Mouse (Mus musculus) v-Abl transformed pro-B cells (cell line): ENCODE results near the gene Usp6nl.

Source experiments
- in situ Hi-C, 2 experiments: fragments of 400-800 bp; cut with MboI; formaldehyde crosslinking; loops; one replicate each; pipeline ENCODE4 v1.15.1; 2025; ENCODE audit not compliant: unreplicated experiment in 2 of 2

The Usp6nl gene

GRCm38 (mm10) chr2:6459282-6460047 lies 137.0 kb downstream of the Usp6nl start:
- in situ Hi-C loops = no loop called here

GRCm38 (mm10) chr2:6462306-6462705 lies 139.8 kb downstream of the Usp6nl start:
- in situ Hi-C loops = no loop called here

- in situ Hi-C loops = no loop called here
Observed at GRCm38 (mm10) chr2:6463772-6464661, 141.6 kb downstream of the Usp6nl start.

GRCm38 (mm10) chr2:6466396-6466795 lies 143.9 kb downstream of the Usp6nl start:
- in situ Hi-C loops = no loop called here

GRCm38 (mm10) chr2:6467318-6467717 lies 144.9 kb downstream of the Usp6nl start:
- in situ Hi-C loops = no loop called here

- in situ Hi-C loops = no loop called here
Observed at GRCm38 (mm10) chr2:6469164-6469563, 146.7 kb downstream of the Usp6nl start.

GRCm38 (mm10) chr2:6471110-6471611 lies 148.7 kb downstream of the Usp6nl start:
- in situ Hi-C loops = loop anchor here in 1 of 2 experiments (5.0 kb wide), 1 partner anchor 254 kb away; no protein-coding TSS in a partner anchor

GRCm38 (mm10) chr2:6473829-6474228 lies 151.4 kb downstream of the Usp6nl start:
- in situ Hi-C loops = loop anchor here in 1 of 2 experiments (5.0 kb wide), 1 partner anchor 257 kb away; no protein-coding TSS in a partner anchor

- in situ Hi-C loops = no loop called here
Observed at GRCm38 (mm10) chr2:6477884-6478283, 155.4 kb downstream of the Usp6nl start.

- in situ Hi-C loops = no loop called here
Observed at GRCm38 (mm10) chr2:6478361-6478965, 156.0 kb downstream of the Usp6nl start.

- in situ Hi-C loops = no loop called here
Observed at GRCm38 (mm10) chr2:6478966-6479391, 156.5 kb downstream of the Usp6nl start.

- in situ Hi-C loops = no loop called here
Observed at GRCm38 (mm10) chr2:6479620-6480019, 157.2 kb downstream of the Usp6nl start.

GRCm38 (mm10) chr2:6481966-6482365 lies 159.5 kb downstream of the Usp6nl start:
- in situ Hi-C loops = no loop called here

GRCm38 (mm10) chr2:6482411-6482810 lies 159.9 kb downstream of the Usp6nl start:
- in situ Hi-C loops = no loop called here

GRCm38 (mm10) chr2:6483081-6483992 lies 160.9 kb downstream of the Usp6nl start:
- in situ Hi-C loops = no loop called here

- in situ Hi-C loops = no loop called here
Observed at GRCm38 (mm10) chr2:6484179-6484578, 161.7 kb downstream of the Usp6nl start.

GRCm38 (mm10) chr2:6487566-6488488 lies 165.4 kb downstream of the Usp6nl start:
- in situ Hi-C loops = no loop called here

- in situ Hi-C loops = no loop called here
Observed at GRCm38 (mm10) chr2:6488489-6489056, 166.1 kb downstream of the Usp6nl start.
